Mouse (Mus musculus) CH12.LX (cell line): Measurements from ENCODE around the gene Qrfp.

Experiments used
- BHLHE40 ChIP-seq: IDR thresholded peaks from 2 replicates; pipeline ENCODE4 v1.6.1; 2011; ENCODE audit warnings: mild to moderate bottlenecking, low read depth, low read length, improper control_type of control experiment
- CTCF ChIP-seq, 2 experiments: IDR thresholded peaks in 1 of 2; conservative IDR thresholded peaks in 1 of 2; 2 replicates each; pipeline ENCODE4 v1.5.1; 2011 to 2012; ENCODE audit warnings: low read depth in 2 of 2, low read length in 2 of 2, improper control_type of control experiment in 1 of 2, inconsistent platforms in 1 of 2, mild to moderate bottlenecking in 1 of 2, moderate library complexity in 1 of 2
- E2F4 ChIP-seq: IDR thresholded peaks from 2 replicates; pipeline ENCODE4 v1.6.1; 2011; ENCODE audit warnings: low read depth, low read length, improper control_type of control experiment; ENCODE audit not compliant: insufficient replicate concordance
- EP300 ChIP-seq: IDR thresholded peaks from 2 replicates; pipeline ENCODE4 v1.6.1; 2011; ENCODE audit warnings: low read length, improper control_type of control experiment
- HCFC1 ChIP-seq: IDR thresholded peaks from 2 replicates; pipeline ENCODE4 v1.6.1; 2012; ENCODE audit warnings: low read depth, mild to moderate bottlenecking, inconsistent platforms, low read length, improper control_type of control experiment
- MAFK ChIP-seq: IDR thresholded peaks from 2 replicates; pipeline ENCODE4 v1.6.1; 2011; ENCODE audit warnings: low read length, improper control_type of control experiment; ENCODE audit not compliant: insufficient replicate concordance
- MXI1 ChIP-seq: IDR thresholded peaks from 2 replicates; pipeline ENCODE4 v1.6.1; 2011; ENCODE audit warnings: mild to moderate bottlenecking, low read depth, low read length, improper control_type of control experiment
- MYC ChIP-seq: IDR thresholded peaks from 2 replicates; pipeline ENCODE4 v1.6.1; 2011; ENCODE audit warnings: low read depth, mild to moderate bottlenecking, improper control_type of control experiment, low read length
- POLR2A ChIP-seq: IDR thresholded peaks from 2 replicates; pipeline ENCODE4 v1.6.1; 2011; ENCODE audit warnings: low read depth, mild to moderate bottlenecking, improper control_type of control experiment, low read length
- POLR2AphosphoS2 ChIP-seq: IDR thresholded peaks from 2 replicates; pipeline ENCODE4 v1.6.1; 2011; ENCODE audit warnings: low read depth, low read length, improper control_type of control experiment
- SIN3A ChIP-seq: IDR thresholded peaks from 2 replicates; pipeline ENCODE4 v1.6.1; 2012; ENCODE audit warnings: low read length, improper control_type of control experiment, inconsistent platforms
- UBTF ChIP-seq: IDR thresholded peaks from 2 replicates; pipeline ENCODE4 v1.6.1; 2012; ENCODE audit warnings: low read depth, mild to moderate bottlenecking, inconsistent platforms, low read length, improper control_type of control experiment, moderate library complexity
- ZC3H11A ChIP-seq: IDR thresholded peaks from 2 replicates; pipeline ENCODE4 v1.6.1; 2012; ENCODE audit warnings: low read depth, mild to moderate bottlenecking, inconsistent platforms, low read length, improper control_type of control experiment

- TF ChIP-seq SIN3A (no peak), BHLHE40 (no peak), POLR2AphosphoS2 (no peak), E2F4 (no peak), CTCF (conservative IDR thresholded peaks at IDR 0.05 in 1 of 2, IDR thresholded peaks at IDR 0.05 in 1 of 2; ENCODE audit: low read depth in 2 of 2, low read length in 2 of 2) (no peak), POLR2A (no peak), EP300 (no peak), ZC3H11A (no peak), UBTF (no peak), MAFK (no peak), MXI1 (no peak), HCFC1 (no peak), MYC (no peak)
Observed at GRCm38 (mm10) chr2:31858500-31858899, 48.1 kb upstream of the Qrfp start.
